7 mouse cellular contexts compared by ENCODE assay signal in genomic region chr11:58199229-58200037, GRCm38 (mm10). TPM values are rescaled to one million over a fixed set of nuclear protein-coding genes. Genes with fewer than 3 reads are reported as not detected.
DNase-seq lines count a peak whose midpoint lies in the region; ATAC-seq lines count a peak whose summit lies in the region.
"Not testable (repeated sequence)": the region's sequence is repeated elsewhere in the genome, so short reads cannot be mapped to it uniquely, and the experiment has no call there.

TSS of gene Igtp (plus strand) at chr11:58199556.
TSS of gene Irgm2 (plus strand) at chr11:58199618.

- peak within 1 kb of the TSS; percentile 83 for H3K4me3 ChIP-seq in erythroblast, embryonic 14.5 days (replicated peaks)
- H3K4me3 ChIP-seq in heart, embryonic 11.5 days (ENCODE audit: low read depth, low read length) = peak within 1 kb of the TSS; percentile 61
- peak within 1 kb of the TSS; percentile 51 for H3K4me3 ChIP-seq in kidney, embryonic 14.5 days (ENCODE audit: low read length)
- peak within 1 kb of the TSS; percentile 78 for H3K4me3 ChIP-seq in liver, embryonic 12.5 days

- 0 out of 2 replicates have a peak within 1 kb of the TSS, but pooled peaks have one; percentile 12 for H3K27ac ChIP-seq in heart, embryonic 11.5 days (ENCODE audit: low read depth, low read length)
- H3K27ac ChIP-seq in kidney, embryonic 14.5 days (ENCODE audit: low read depth, low read length) = not testable (repeated sequence)
- H3K27ac ChIP-seq in liver, embryonic 12.5 days = peak within 1 kb of the TSS; percentile 89

- not testable (repeated sequence) for H3K27me3 ChIP-seq in erythroblast, embryonic 14.5 days (ENCODE audit: control insufficient read depth); heart, embryonic 11.5 days (ENCODE audit: control insufficient read depth, insufficient read depth, low read length); kidney, embryonic 14.5 days (ENCODE audit: control insufficient read depth, insufficient read depth, low read length); liver, embryonic 12.5 days (replicated peaks)

- peaks cover 38% of the 10 kb centered on the region for H3K36me3 ChIP-seq in erythroblast, embryonic 14.5 days (ENCODE audit: control insufficient read depth)
- H3K36me3 ChIP-seq in heart, embryonic 11.5 days (ENCODE audit: control insufficient read depth, insufficient read depth, low read length); kidney, embryonic 14.5 days (ENCODE audit: control insufficient read depth, insufficient read depth, low read length); liver, embryonic 12.5 days: not testable (repeated sequence)

- WGBS in heart, embryonic 11.5 days (ENCODE audit: insufficient replicate concordance) = 5% methylated on average over 12 of the region's 15 CpGs
- WGBS in kidney, embryonic 14.5 days = 7% methylated on average over 14 of the region's 15 CpGs
- WGBS in liver, embryonic 12.5 days (ENCODE audit: insufficient replicate concordance) = 3% methylated on average over 15 of the region's 15 CpGs

- H3K9ac ChIP-seq in heart, embryonic 11.5 days (ENCODE audit: low read depth, low read length) = peak within 1 kb of the TSS; percentile 75
- peak within 1 kb of the TSS; percentile 46 for H3K9ac ChIP-seq in kidney, embryonic 14.5 days (ENCODE audit: low read depth, low read length)
- peak within 1 kb of the TSS; percentile 80 for H3K9ac ChIP-seq in liver, embryonic 12.5 days

- peak within 1 kb of the TSS; percentile 79 for H3K4me2 ChIP-seq in heart, embryonic 11.5 days
- H3K4me2 ChIP-seq in kidney, embryonic 14.5 days (replicated peaks; ENCODE audit: low read depth, low read length) = peak within 1 kb of the TSS; percentile 76
- H3K4me2 ChIP-seq in liver, embryonic 12.5 days = peak within 1 kb of the TSS; percentile 89

- peak; percentile 86; the same call in 1 of the 2 replicates for ATAC-seq in heart, embryonic 11.5 days (replicated peaks; ENCODE audit: insufficient number of reproducible peaks, low FRiP score, low TSS enrichment)
- ATAC-seq in kidney, embryonic 14.5 days (ENCODE audit: low FRiP score, low TSS enrichment) = peak; percentile 87
- peak; percentile 97 for ATAC-seq in liver, embryonic 12.5 days
- peak; percentile 97 for ATAC-seq in monocyte, adult 5-6 weeks (replicated peaks; ENCODE audit: insufficient number of reproducible peaks, low FRiP score, low TSS enrichment, poor library complexity, severe bottlenecking)

- DNase-seq in adrenal gland, postnatal 25 days = peak; percentile 77
- DNase-seq in spleen, postnatal 14 days (ENCODE audit: low spot score in 2 of 2) = peak; percentile 74 to 81

- H3K4me1 ChIP-seq in erythroblast, embryonic 14.5 days (ENCODE audit: control insufficient read depth) = peaks cover 79% of the 10 kb centered on the region
- not testable (repeated sequence) for H3K4me1 ChIP-seq in heart, embryonic 11.5 days (ENCODE audit: control insufficient read depth, insufficient read depth, low read length); kidney, embryonic 14.5 days (ENCODE audit: control insufficient read depth, insufficient read depth, low read length)
- H3K4me1 ChIP-seq in liver, embryonic 12.5 days = peaks cover 22% of the 10 kb centered on the region

- H3K9me3 ChIP-seq in erythroblast, embryonic 14.5 days (ENCODE audit: control insufficient read depth, low read length); heart, embryonic 11.5 days (replicated peaks; ENCODE audit: control insufficient read depth, low read length); kidney, embryonic 14.5 days (ENCODE audit: control insufficient read depth, low read length); liver, embryonic 12.5 days (replicated peaks): not testable (repeated sequence)

RNA-seq across cellular contexts. Expression of gene Igtp, which starts in this region (rescaled TPM):
- total RNA-seq in adrenal gland, postnatal 25 days (2021) = 8.8 and 11.8 TPM in 2 replicates
- polyA plus RNA-seq in erythroblast, embryonic 14.5 days (2012) = 2.2 and 2.7 TPM in 2 replicates
- 4.1 and 5.3 TPM in 2 replicates for polyA plus RNA-seq in heart, embryonic 11.5 days (2014; fragmentation: Nextera tagmentation; extraction: Ambion mirVana)
- 3.3 and 4.2 TPM in 2 replicates for polyA plus RNA-seq in kidney, embryonic 14.5 days (2014; fragmentation: Nextera tagmentation; extraction: Ambion mirVana)
- polyA plus RNA-seq in liver, embryonic 12.5 days (2016; fragmentation: Nextera tagmentation; extraction: Ambion mirVana) = 6.3 and 6.4 TPM in 2 replicates
- 18.7 to 31.1 TPM (median 19.5 TPM) in 3 replicates for total RNA-seq in monocyte, adult 5-6 weeks (2017)

RNA-seq across cellular contexts. Expression of gene Irgm2, which starts in this region (rescaled TPM):
- 10.6 and 14.0 TPM in 2 replicates for total RNA-seq in adrenal gland, postnatal 25 days (2021)
- 0.61 and 0.98 TPM in 2 replicates for polyA plus RNA-seq in erythroblast, embryonic 14.5 days (2012)
- 1.4 and 1.6 TPM in 2 replicates for polyA plus RNA-seq in heart, embryonic 11.5 days (2014; fragmentation: Nextera tagmentation; extraction: Ambion mirVana)
- polyA plus RNA-seq in kidney, embryonic 14.5 days (2014; fragmentation: Nextera tagmentation; extraction: Ambion mirVana) = 0.84 and 1.9 TPM in 2 replicates
- polyA plus RNA-seq in liver, embryonic 12.5 days (2016; fragmentation: Nextera tagmentation; extraction: Ambion mirVana) = 2.9 and 3.0 TPM in 2 replicates
- total RNA-seq in monocyte, adult 5-6 weeks (2017) = 8.8 to 21.7 TPM (median 12.9 TPM) in 3 replicates
